Mouse (Mus musculus): ENCODE measurements around the gene Proser2.

DNA sequence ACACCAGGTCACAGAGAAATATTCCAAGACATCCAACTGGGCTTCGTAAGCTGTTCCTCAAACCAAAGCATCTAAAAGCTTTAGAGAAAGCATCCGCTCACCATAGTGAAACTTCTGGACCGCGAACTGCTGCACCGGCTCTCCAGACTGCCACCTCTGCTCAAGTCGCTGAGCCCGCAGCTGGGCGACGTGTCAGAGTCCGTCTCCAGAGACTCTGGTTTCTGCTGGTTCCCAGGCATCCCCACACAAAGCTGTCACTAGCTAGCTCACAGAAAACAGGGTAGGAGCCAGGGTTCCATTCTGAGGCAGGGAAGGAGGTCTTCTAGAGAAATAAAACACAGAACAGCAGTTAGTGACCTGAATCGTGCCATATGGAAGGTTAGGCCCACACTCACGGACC is 16.2 kb downstream of the Proser2 start:
- TF ChIP-seq EP300 (optimal IDR thresholded peaks at IDR 0.05) (no peak), CTCF (IDR thresholded peaks at IDR 0.05; ENCODE audit: low read depth) (no peak)

Data from stomach, postnatal 0 days (tissue).